Mouse (Mus musculus): ENCODE results near the gene Olfr785. TPM values are rescaled to one million over a fixed set of nuclear protein-coding genes. Genes with fewer than 3 reads are reported as not detected.
"Not testable (repeated sequence)": the region's sequence is repeated elsewhere in the genome, so short reads cannot be mapped to it uniquely, and the experiment has no call there.

Gene Olfr785
- not detected in 2 replicates for polyA plus RNA-seq (2015; fragmentation: Nextera tagmentation; extraction: Ambion mirVana)

DNA sequence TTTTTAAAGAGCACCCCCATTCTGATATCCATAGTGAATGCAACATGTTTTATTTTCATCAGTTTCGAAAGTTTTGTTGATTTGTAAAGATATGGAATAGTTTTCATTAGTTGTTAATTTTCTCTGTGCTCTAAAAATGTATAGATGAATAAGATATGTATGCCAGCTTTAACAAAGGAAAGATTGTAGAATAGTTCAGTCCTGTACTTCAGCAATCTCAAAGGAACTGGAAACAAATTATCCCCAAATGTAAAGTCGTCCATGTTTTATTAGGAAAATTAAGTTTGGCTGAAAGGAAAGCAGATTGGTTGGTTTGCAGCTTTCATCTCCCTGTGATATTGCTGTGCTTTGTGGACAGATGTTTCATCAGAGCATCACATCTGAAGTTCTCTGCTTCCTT lies at the start of gene Olfr785:
Gene Olfr785, plus strand, starts transcription at position 301 of the 400 bp plus-strand sequence.
- H3K4me2 ChIP-seq (replicated peaks; ENCODE audit: low read depth, low read length): no peak within 1 kb of the TSS
- no peak for ATAC-seq (ENCODE audit: low FRiP score, low TSS enrichment)
- H3K4me3 ChIP-seq (ENCODE audit: low read length): no peak within 1 kb of the TSS
- 68% methylated on average over 2 of the region's 2 CpGs for WGBS
- no peak within 1 kb of the TSS for H3K27ac ChIP-seq (ENCODE audit: low read length)
- no peaks in the 10 kb centered on the region for H3K4me1 ChIP-seq (ENCODE audit: insufficient read depth, low read length)
- H3K27me3 ChIP-seq (ENCODE audit: insufficient read depth, low read length): no peaks in the 10 kb centered on the region
- no peak within 1 kb of the TSS for H3K9ac ChIP-seq (replicated peaks; ENCODE audit: low read length)
- 0 out of 2 replicates have a peak, but pooled peaks cover 2% of the 10 kb centered on the region for H3K9me3 ChIP-seq (ENCODE audit: low read length)
- H3K36me3 ChIP-seq (ENCODE audit: insufficient read depth, low read length): no peaks in the 10 kb centered on the region

DNA sequence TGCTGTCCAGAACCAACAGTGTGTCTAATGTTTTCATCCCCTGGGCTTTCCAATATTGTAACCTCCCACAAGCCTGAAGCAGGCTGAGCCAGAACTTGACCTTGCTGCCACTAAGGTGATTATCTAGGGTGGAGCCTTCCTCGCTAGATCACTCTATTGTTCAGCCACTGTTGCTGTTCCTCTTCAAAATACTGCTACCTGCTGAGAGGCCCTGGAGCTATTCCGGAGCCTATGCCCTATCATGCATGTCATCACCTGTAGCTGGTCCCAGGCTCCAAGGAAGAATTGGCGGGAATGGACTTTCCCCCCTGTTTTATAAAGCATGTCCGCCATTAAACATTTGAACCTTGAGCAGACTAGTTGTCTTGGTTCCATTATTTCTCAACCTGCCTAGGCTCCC lies 48.7 kb upstream of the Olfr785 start:
- not testable (repeated sequence) for H3K4me1 ChIP-seq (ENCODE audit: insufficient read depth, low read length); ATAC-seq (ENCODE audit: low FRiP score, low TSS enrichment); H3K27ac ChIP-seq (ENCODE audit: low read length); H3K36me3 ChIP-seq (ENCODE audit: insufficient read depth, low read length); H3K4me2 ChIP-seq (replicated peaks; ENCODE audit: low read depth, low read length); H3K27me3 ChIP-seq (ENCODE audit: insufficient read depth, low read length); H3K9me3 ChIP-seq (ENCODE audit: low read length); H3K9ac ChIP-seq (replicated peaks; ENCODE audit: low read length); H3K4me3 ChIP-seq (ENCODE audit: low read length)
- WGBS: 82% methylated on average over 4 of the region's 4 CpGs

DNA sequence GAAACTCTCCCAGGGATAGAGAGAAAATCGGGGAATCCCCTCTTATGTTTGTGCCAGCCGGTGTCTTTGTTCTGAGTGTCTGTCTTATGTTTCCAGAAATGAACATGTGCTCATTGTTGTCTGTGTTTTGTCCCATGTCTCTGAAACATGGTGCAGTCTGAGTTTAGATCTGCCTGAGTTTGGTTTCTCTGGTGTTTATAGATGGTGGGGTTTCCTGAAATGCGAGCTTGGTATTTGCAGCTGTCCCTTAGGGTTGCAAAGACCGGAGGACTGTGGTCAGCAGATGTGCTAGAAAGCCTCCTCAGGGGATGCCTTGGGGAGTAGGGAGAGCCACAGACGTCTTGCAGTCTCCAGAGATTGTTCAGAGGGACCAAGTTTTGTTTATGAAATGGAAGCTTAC lies 47.9 kb upstream of the Olfr785 start:
- Histone ChIP-seq H3K27me3 (ENCODE audit: insufficient read depth, low read length) (no peaks in the 10 kb centered on the region), H3K9ac (replicated peaks; ENCODE audit: low read length) (no peak overlapping the region), H3K4me3 (ENCODE audit: low read length) (no peak overlapping the region), H3K4me2 (replicated peaks; ENCODE audit: low read depth, low read length) (no peak overlapping the region), H3K4me1 (ENCODE audit: insufficient read depth, low read length) (no peaks in the 10 kb centered on the region), H3K36me3 (ENCODE audit: insufficient read depth, low read length) (no peaks in the 10 kb centered on the region), H3K27ac (ENCODE audit: low read length) (no peak overlapping the region), H3K9me3 (ENCODE audit: low read length) (peaks cover 8% of the 10 kb centered on the region; the same call in 1 of the 2 replicates)
- 70% methylated on average over 5 of the region's 5 CpGs for WGBS
- no peak for ATAC-seq (ENCODE audit: low FRiP score, low TSS enrichment)

DNA sequence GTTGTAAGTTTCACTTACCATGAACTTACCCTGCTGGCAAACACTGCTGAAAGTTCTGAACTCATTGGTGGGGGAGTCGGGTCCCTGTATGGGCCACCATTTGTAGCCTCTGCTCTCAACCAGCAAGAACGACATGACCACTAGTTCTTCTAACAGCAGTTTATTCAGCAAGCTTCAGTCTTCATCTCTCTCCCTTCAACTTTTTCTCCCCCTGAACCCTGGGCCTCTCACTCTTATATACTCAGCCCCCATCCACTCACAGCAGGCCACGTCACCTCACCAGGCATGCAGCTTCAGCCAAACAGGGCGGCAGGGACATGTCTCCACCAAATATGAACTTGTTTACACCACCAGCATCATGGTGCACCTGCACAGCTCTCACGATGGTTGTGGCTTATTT lies 31.2 kb upstream of the Olfr785 start:
- H3K36me3 ChIP-seq (ENCODE audit: insufficient read depth, low read length); H3K4me1 ChIP-seq (ENCODE audit: insufficient read depth, low read length); H3K4me2 ChIP-seq (replicated peaks; ENCODE audit: low read depth, low read length); H3K9ac ChIP-seq (replicated peaks; ENCODE audit: low read length); ATAC-seq (ENCODE audit: low FRiP score, low TSS enrichment); H3K27ac ChIP-seq (ENCODE audit: low read length); H3K4me3 ChIP-seq (ENCODE audit: low read length); H3K27me3 ChIP-seq (ENCODE audit: insufficient read depth, low read length); H3K9me3 ChIP-seq (ENCODE audit: low read length): not testable (repeated sequence)
- WGBS: 89% methylated on average over 5 of the region's 5 CpGs

DNA sequence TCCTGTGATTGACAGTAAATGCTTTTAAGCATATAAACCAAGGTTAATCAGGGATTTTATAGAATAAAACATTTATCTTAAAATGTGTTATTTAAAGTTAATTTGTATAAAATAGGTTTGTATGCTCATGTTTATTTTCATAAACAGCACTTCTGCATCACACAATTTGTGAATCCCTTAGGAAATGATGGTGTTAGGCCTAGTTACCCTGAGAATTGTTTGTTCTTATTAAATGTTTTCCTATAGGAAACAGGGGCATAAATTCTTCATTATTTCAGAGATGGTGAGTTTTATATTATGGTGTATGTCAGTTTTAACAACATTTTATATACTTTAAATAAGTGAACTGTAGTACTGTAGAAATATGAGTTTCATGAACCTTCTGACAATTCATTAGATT lies 21.4 kb upstream of the Olfr785 start, which contains the start of gene Olfr784:
Gene Olfr784, plus strand, starts transcription at position 301 of the 400 bp plus-strand sequence.
- Histone ChIP-seq H3K27me3 (ENCODE audit: insufficient read depth, low read length) (no peaks in the 10 kb centered on the region), H3K36me3 (ENCODE audit: insufficient read depth, low read length) (no peaks in the 10 kb centered on the region), H3K4me2 (replicated peaks; ENCODE audit: low read depth, low read length) (no peak within 1 kb of the TSS), H3K27ac (ENCODE audit: low read length) (no peak within 1 kb of the TSS), H3K4me3 (ENCODE audit: low read length) (no peak within 1 kb of the TSS), H3K9me3 (ENCODE audit: low read length) (no peaks in the 10 kb centered on the region), H3K9ac (replicated peaks; ENCODE audit: low read length) (no peak within 1 kb of the TSS), H3K4me1 (ENCODE audit: insufficient read depth, low read length) (no peaks in the 10 kb centered on the region)
- no peak for ATAC-seq (ENCODE audit: low FRiP score, low TSS enrichment)

DNA sequence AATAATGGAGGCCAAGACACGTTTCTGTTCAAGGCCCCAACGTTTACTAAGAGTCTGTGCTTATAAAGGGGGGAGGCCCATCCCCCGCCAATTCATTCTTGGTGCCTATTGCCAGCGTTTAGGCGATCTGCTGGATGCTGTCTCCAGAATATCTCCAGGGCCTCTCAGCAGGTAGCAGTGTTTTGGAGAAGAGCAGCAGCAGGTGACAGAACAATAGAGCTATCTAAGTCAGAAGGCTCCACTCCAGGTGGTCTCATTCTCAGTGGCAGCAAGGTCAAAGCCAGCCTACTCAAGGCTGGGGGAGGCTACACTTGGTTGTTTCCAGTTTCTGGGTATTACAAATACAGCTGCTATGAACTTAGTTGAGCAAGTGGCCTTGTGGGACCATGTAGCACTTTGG lies 4.3 kb upstream of the Olfr785 start:
- H3K4me1 ChIP-seq (ENCODE audit: insufficient read depth, low read length): no peaks in the 10 kb centered on the region
- H3K27ac ChIP-seq (ENCODE audit: low read length): no peak overlapping the region
- no peaks in the 10 kb centered on the region for H3K27me3 ChIP-seq (ENCODE audit: insufficient read depth, low read length)
- no peak for ATAC-seq (ENCODE audit: low FRiP score, low TSS enrichment)
- H3K9me3 ChIP-seq (ENCODE audit: low read length): 0 out of 2 replicates have a peak, but pooled peaks cover 2% of the 10 kb centered on the region
- H3K4me3 ChIP-seq (ENCODE audit: low read length): no peak overlapping the region
- H3K4me2 ChIP-seq (replicated peaks; ENCODE audit: low read depth, low read length): no peak overlapping the region
- H3K9ac ChIP-seq (replicated peaks; ENCODE audit: low read length): no peak overlapping the region
- no peaks in the 10 kb centered on the region for H3K36me3 ChIP-seq (ENCODE audit: insufficient read depth, low read length)
- 54% methylated on average over 5 of the region's 5 CpGs for WGBS

DNA sequence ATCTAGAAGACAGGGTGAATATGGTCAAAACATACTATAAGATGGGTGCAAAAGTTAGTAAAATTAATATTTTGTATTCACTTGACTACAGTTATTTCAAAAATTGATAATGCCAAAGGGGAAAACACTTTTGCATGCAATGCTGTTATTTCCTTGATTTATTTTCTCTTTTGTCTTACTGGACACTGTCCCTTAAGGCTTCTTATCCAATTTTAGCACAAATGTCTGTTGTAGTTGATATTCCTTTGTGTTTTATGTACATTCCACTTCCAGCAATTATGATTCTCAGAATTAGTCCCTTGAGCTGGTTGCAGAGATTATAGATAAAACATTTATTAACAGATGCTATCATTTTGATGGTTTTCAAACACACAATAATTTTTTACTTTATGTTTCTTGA lies 21.8 kb downstream of the Olfr785 start, which contains the start of gene Olfr786:
Gene Olfr786, plus strand, starts transcription at position 301 of the 400 bp plus-strand sequence.
- H3K36me3 ChIP-seq (ENCODE audit: insufficient read depth, low read length): no peaks in the 10 kb centered on the region
- no peak within 1 kb of the TSS for H3K4me3 ChIP-seq (ENCODE audit: low read length)
- ATAC-seq (ENCODE audit: low FRiP score, low TSS enrichment): no peak
- H3K4me1 ChIP-seq (ENCODE audit: insufficient read depth, low read length): no peaks in the 10 kb centered on the region
- H3K27me3 ChIP-seq (ENCODE audit: insufficient read depth, low read length): no peaks in the 10 kb centered on the region
- H3K9me3 ChIP-seq (ENCODE audit: low read length): no peaks in the 10 kb centered on the region
- H3K4me2 ChIP-seq (replicated peaks; ENCODE audit: low read depth, low read length): no peak within 1 kb of the TSS
- no peak within 1 kb of the TSS for H3K9ac ChIP-seq (replicated peaks; ENCODE audit: low read length)
- no peak within 1 kb of the TSS for H3K27ac ChIP-seq (ENCODE audit: low read length)

Other genes starting within 250 kb of the Olfr785 start
- not detected in 2 replicates for gene Olfr771, start 240.7 kb upstream of the Olfr785 start, polyA plus RNA-seq (2015; fragmentation: Nextera tagmentation; extraction: Ambion mirVana)
- not detected in 2 replicates for gene Olfr772, start 227.5 kb upstream of the Olfr785 start, polyA plus RNA-seq (2015; fragmentation: Nextera tagmentation; extraction: Ambion mirVana)
- not detected in 2 replicates for gene Olfr773, start 218.0 kb upstream of the Olfr785 start, polyA plus RNA-seq (2015; fragmentation: Nextera tagmentation; extraction: Ambion mirVana)
- not detected in 2 replicates for gene Olfr774, start 169.2 kb upstream of the Olfr785 start, polyA plus RNA-seq (2015; fragmentation: Nextera tagmentation; extraction: Ambion mirVana)
- not detected in 2 replicates for gene Olfr775, start 157.0 kb upstream of the Olfr785 start, polyA plus RNA-seq (2015; fragmentation: Nextera tagmentation; extraction: Ambion mirVana)
- gene Olfr776, start 146.3 kb upstream of the Olfr785 start, polyA plus RNA-seq (2015; fragmentation: Nextera tagmentation; extraction: Ambion mirVana): not detected in 2 replicates
- not detected in 2 replicates for gene Olfr777, start 133.9 kb upstream of the Olfr785 start, polyA plus RNA-seq (2015; fragmentation: Nextera tagmentation; extraction: Ambion mirVana)
- gene Olfr780, start 87.3 kb upstream of the Olfr785 start, polyA plus RNA-seq (2015; fragmentation: Nextera tagmentation; extraction: Ambion mirVana): not detected in 2 replicates
- not detected in 2 replicates for gene Olfr781, start 76.6 kb upstream of the Olfr785 start, polyA plus RNA-seq (2015; fragmentation: Nextera tagmentation; extraction: Ambion mirVana)
- not detected in 2 replicates for gene Olfr782, start 56.6 kb upstream of the Olfr785 start, polyA plus RNA-seq (2015; fragmentation: Nextera tagmentation; extraction: Ambion mirVana)
- 0.05 and 0.06 TPM in 2 replicates for gene Olfr784, start 21.3 kb upstream of the Olfr785 start, polyA plus RNA-seq (2015; fragmentation: Nextera tagmentation; extraction: Ambion mirVana)
- not detected in 2 replicates for gene Olfr786, start 21.9 kb downstream of the Olfr785 start, polyA plus RNA-seq (2015; fragmentation: Nextera tagmentation; extraction: Ambion mirVana)
- not detected in 2 replicates for gene Olfr787, start 56.4 kb downstream of the Olfr785 start, polyA plus RNA-seq (2015; fragmentation: Nextera tagmentation; extraction: Ambion mirVana)
- gene Olfr788, start 65.6 kb downstream of the Olfr785 start, polyA plus RNA-seq (2015; fragmentation: Nextera tagmentation; extraction: Ambion mirVana): not detected in 2 replicates
- gene Olfr789, start 79.3 kb downstream of the Olfr785 start, polyA plus RNA-seq (2015; fragmentation: Nextera tagmentation; extraction: Ambion mirVana): not detected in 2 replicates
- gene Olfr790, start 93.1 kb downstream of the Olfr785 start, polyA plus RNA-seq (2015; fragmentation: Nextera tagmentation; extraction: Ambion mirVana): not detected in 2 replicates
- not detected in 2 replicates for gene Olfr791, start 116.4 kb downstream of the Olfr785 start, polyA plus RNA-seq (2015; fragmentation: Nextera tagmentation; extraction: Ambion mirVana)
- gene Olfr792, start 133.7 kb downstream of the Olfr785 start, polyA plus RNA-seq (2015; fragmentation: Nextera tagmentation; extraction: Ambion mirVana): not detected in 2 replicates
- gene Olfr794, start 162.2 kb downstream of the Olfr785 start, polyA plus RNA-seq (2015; fragmentation: Nextera tagmentation; extraction: Ambion mirVana): not detected in 2 replicates
- gene Olfr796, start 207.1 kb downstream of the Olfr785 start, polyA plus RNA-seq (2015; fragmentation: Nextera tagmentation; extraction: Ambion mirVana): not detected in 2 replicates
- not detected in 2 replicates for gene Olfr798, start 222.5 kb downstream of the Olfr785 start, polyA plus RNA-seq (2015; fragmentation: Nextera tagmentation; extraction: Ambion mirVana)
- not detected in 2 replicates for gene Olfr799, start 232.1 kb downstream of the Olfr785 start, polyA plus RNA-seq (2015; fragmentation: Nextera tagmentation; extraction: Ambion mirVana)

All from kidney, embryonic 16.5 days (tissue).